Mouse (Mus musculus): ENCODE data around the gene Tmem198. TPM values are rescaled to one million over a fixed set of nuclear protein-coding genes. Genes with fewer than 3 reads are reported as not detected.

The Tmem198 gene
- total RNA-seq, 1 experiment from 2014 or later: 0.86 TPM

Other genes starting within 250 kb of the Tmem198 start
- not detected in 3 replicates for gene A630095N17Rik, start 247.4 kb upstream of the Tmem198 start, total RNA-seq (2017)
- 22.6 to 64.3 TPM (median 30.7 TPM) in 3 replicates for gene Dnajb2, start 243.1 kb upstream of the Tmem198 start, total RNA-seq (2017)
- not detected in 3 replicates for gene Ptprn, start 215.0 kb upstream of the Tmem198 start, total RNA-seq (2017)
- not detected in 3 replicates for gene Resp18, start 201.1 kb upstream of the Tmem198 start, total RNA-seq (2017)
- gene Dnpep, start 161.5 kb upstream of the Tmem198 start, total RNA-seq (2017): 24.0 to 37.3 TPM (median 32.1 TPM) in 3 replicates
- not detected in 3 replicates for gene Des, start 119.2 kb upstream of the Tmem198 start, total RNA-seq (2017)
- gene Speg, start 104.2 kb upstream of the Tmem198 start, total RNA-seq (2017): 0.49 TPM in 1 of 3 replicates, not detected in the others
- 39.2 to 56.0 TPM (median 55.4 TPM) in 3 replicates for gene Gmppa, start 43.6 kb upstream of the Tmem198 start, total RNA-seq (2017)
- not detected in 3 replicates for gene Asic4, start 29.1 kb upstream of the Tmem198 start, total RNA-seq (2017)
- 3.6 to 11.4 TPM (median 4.3 TPM) in 3 replicates for gene Chpf, start 225 bp upstream of the Tmem198 start, total RNA-seq (2017)
- not detected in 3 replicates for gene Obsl1, start 26.9 kb downstream of the Tmem198 start, total RNA-seq (2017)
- not detected in 3 replicates for gene Inha, start 27.5 kb downstream of the Tmem198 start, total RNA-seq (2017)
- gene Stk11ip, start 42.0 kb downstream of the Tmem198 start, total RNA-seq (2017): 19.2 to 30.0 TPM (median 26.6 TPM) in 3 replicates
- 0.21 TPM in 1 of 3 replicates, not detected in the others for gene Slc4a3, start 66.7 kb downstream of the Tmem198 start, total RNA-seq (2017)

Measured in monocyte, adult 5-6 weeks (primary cell).